Mouse (Mus musculus) intestine, embryonic 14.5 days (tissue): Measurements from ENCODE around the gene Rrp12. TPM values are rescaled to one million over a fixed set of nuclear protein-coding genes. Genes with fewer than 3 reads are reported as not detected.

Source experiments
- ATAC-seq: fragments of 200-750 bp; cut with Nextera tagmentation; replicated peaks from 2 replicates; pipeline ENCODE4 v1.8.0; 2017; ENCODE audit warnings: low read depth, moderate number of reproducible peaks, moderate TSS enrichment, moderate library complexity; ENCODE audit not compliant: low FRiP score, low TSS enrichment
- DNase-seq: peaks from one replicate; pipeline ENCODE4 v3.0.0-alpha.2; 2018; ENCODE audit warnings: low spot score
- H3K27ac ChIP-seq: fragments of 300-500 bp; sonication (generic); 2 replicates; pipeline ENCODE4 v1.5.1; 2014; ENCODE audit warnings: low read depth, mild to moderate bottlenecking, control low read depth
- H3K27me3 ChIP-seq: fragments of 300-500 bp; sonication (generic); replicated peaks from 2 replicates; pipeline ENCODE4 v1.6.1; 2014; ENCODE audit warnings: low read length, control low read depth; ENCODE audit not compliant: control insufficient read depth, insufficient read depth
- H3K36me3 ChIP-seq: fragments of 300-500 bp; sonication (generic); 2 replicates; pipeline ENCODE4 v1.6.1; 2014; ENCODE audit warnings: low read length, control low read depth; ENCODE audit not compliant: control insufficient read depth, insufficient read depth
- H3K4me1 ChIP-seq: fragments of 300-500 bp; sonication (generic); replicated peaks from 2 replicates; pipeline ENCODE4 v1.6.1; 2014; ENCODE audit warnings: low read length, control low read depth, mixed read lengths; ENCODE audit not compliant: control insufficient read depth, insufficient read depth
- H3K4me2 ChIP-seq: fragments of 300-500 bp; sonication (generic); 2 replicates; pipeline ENCODE4 v1.6.1; 2014; ENCODE audit warnings: low read length
- H3K4me3 ChIP-seq: fragments of 300-500 bp; sonication (generic); 2 replicates; pipeline ENCODE4 v1.5.1; 2014; ENCODE audit warnings: low read depth, low read length, control low read depth, mixed read lengths
- H3K9ac ChIP-seq: fragments of 300-500 bp; sonication (generic); 2 replicates; pipeline ENCODE4 v1.6.1; 2014; ENCODE audit warnings: mild to moderate bottlenecking, low read length
- H3K9me3 ChIP-seq: fragments of 300-500 bp; sonication (generic); 2 replicates; pipeline ENCODE4 v1.6.1; 2016; ENCODE audit warnings: low read length, control low read depth; ENCODE audit not compliant: control insufficient read depth
- WGBS: fragments of 180-500 bp; shearing (Covaris S2); extraction: QIAGEN DNeasy Blood & Tissue Kit; methylation state at CpG from one replicate; pipeline ENCODE4 v1.1.7; 2014; 5-methylcytosine and 5-hydroxymethylcytosine counted together
- polyA plus RNA-seq: library from polyadenylated mRNA; unstranded; fragments of >200 nt; fragmentation: Nextera tagmentation; extraction: Ambion mirVana; gene quantifications from 2 replicates; pipeline ENCODE4 v1.2.1, GENCODE M21; 2014

Gene Rrp12
- polyA plus RNA-seq = 16.2 and 16.3 TPM in 2 replicates

GRCm38 (mm10) chr19:41895460-41896318 lies at the start of gene Rrp12:
TSS of gene Rrp12 (minus strand) at chr19:41896173.
- Histone ChIP-seq H3K4me2 (peak within 1 kb of the TSS; percentile 79), H3K9me3 (no peaks in the 10 kb centered on the region), H3K4me3 (peak within 1 kb of the TSS; percentile 62), H3K4me1 (peaks cover 9% of the 10 kb centered on the region), H3K9ac (peak within 1 kb of the TSS; percentile 54), H3K27ac (0 out of 2 replicates have a peak within 1 kb of the TSS, but pooled peaks have one; percentile 28), H3K36me3 (peaks cover 3% of the 10 kb centered on the region; the same call in 1 of the 2 replicates), H3K27me3 (no peaks in the 10 kb centered on the region)
- WGBS = 1% methylated on average over 46 of the region's 46 CpGs
- DNase-seq = peak; percentile 81
- peak; percentile 91 for ATAC-seq

- no peak overlapping the region for H3K4me2 ChIP-seq
- no peaks in the 10 kb centered on the region for H3K4me1 ChIP-seq
- ATAC-seq (no peak), DNase-seq (no peak)
- no peak overlapping the region for H3K27ac ChIP-seq
- no peaks in the 10 kb centered on the region for H3K27me3 ChIP-seq
- H3K4me3 ChIP-seq = no peak overlapping the region
- no peak overlapping the region for H3K9ac ChIP-seq
- no peaks in the 10 kb centered on the region for H3K9me3 ChIP-seq
- 87% methylated on average over 7 of the region's 7 CpGs for WGBS
- peaks cover 98% of the 10 kb centered on the region for H3K36me3 ChIP-seq
These were observed 47.9 kb upstream of the Rrp12 start for GRCm38 (mm10) chr19:41943841-41944240.

DNA sequence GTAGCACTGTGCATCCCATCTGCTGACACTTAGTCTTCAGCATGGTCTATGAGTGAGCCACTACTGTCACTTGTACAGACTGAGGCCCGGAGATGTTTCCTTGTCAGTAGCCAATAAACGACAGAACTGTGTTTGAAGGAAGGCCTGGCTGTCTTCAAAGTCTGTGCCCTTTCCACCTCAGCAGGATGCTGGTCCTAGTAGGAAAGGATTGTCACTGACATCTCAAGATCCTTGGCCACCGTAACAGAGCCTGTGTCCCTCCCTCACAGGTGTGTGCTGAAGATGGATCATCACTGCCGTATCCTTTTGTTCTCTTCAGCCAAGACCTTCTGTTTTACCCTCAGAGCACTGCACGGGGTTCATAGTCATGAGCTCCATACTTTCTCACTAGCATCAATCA lies 42.6 kb upstream of the Rrp12 start:
- Histone ChIP-seq H3K4me2 (no peak overlapping the region), H3K4me3 (no peak overlapping the region), H3K27me3 (no peaks in the 10 kb centered on the region), H3K27ac (no peak overlapping the region), H3K4me1 (peaks cover 9% of the 10 kb centered on the region), H3K36me3 (peaks cover 73% of the 10 kb centered on the region), H3K9me3 (no peaks in the 10 kb centered on the region), H3K9ac (no peak overlapping the region)
- ATAC-seq = no peak
- no peak for DNase-seq
- WGBS = 88% methylated on average over 5 of the region's 5 CpGs

DNA sequence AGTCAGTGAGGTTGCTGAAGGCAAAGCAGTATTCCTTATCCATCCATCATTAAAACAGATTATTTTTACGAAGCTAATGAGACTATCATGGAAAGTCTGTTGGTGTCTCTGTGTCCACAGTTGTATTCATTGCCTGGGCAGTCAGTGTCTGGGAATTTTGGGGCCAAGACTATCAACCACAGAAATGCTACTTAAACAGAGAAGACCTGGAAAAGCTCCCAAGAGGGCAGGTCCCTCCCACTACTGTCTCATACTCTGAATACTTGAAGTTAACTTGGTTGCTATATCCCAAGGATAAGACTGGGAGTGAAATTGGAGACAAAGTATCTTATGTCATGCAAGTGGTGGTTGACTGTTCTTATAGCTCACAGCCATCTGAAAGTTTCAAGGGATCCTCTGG lies 39.9 kb upstream of the Rrp12 start:
- peaks cover 51% of the 10 kb centered on the region for H3K36me3 ChIP-seq
- 89% methylated on average over 1 of the region's 1 CpGs for WGBS

DNA sequence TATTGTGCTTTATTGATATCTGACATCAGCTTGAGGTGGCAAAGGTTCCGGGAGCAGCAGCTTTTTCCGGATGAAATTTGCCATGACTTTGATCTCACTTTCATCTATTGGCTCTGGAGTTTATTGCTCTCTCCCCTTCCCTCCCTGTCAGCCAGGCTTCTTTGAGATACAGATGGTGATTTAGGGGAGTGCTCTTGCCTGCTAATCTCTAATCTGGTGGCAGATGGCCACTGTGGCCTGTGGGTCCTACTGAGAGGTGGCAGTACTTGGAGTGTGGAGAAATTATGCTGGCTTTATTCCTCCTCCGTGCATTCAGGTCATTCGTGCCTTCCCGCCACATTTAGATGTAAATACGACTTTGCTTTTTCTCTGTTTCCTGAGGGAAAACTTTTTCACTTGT lies 38.2 kb upstream of the Rrp12 start:
- DNase-seq (no peak), ATAC-seq (no peak)
- peaks cover 16% of the 10 kb centered on the region for H3K4me1 ChIP-seq
- no peak overlapping the region for H3K27ac ChIP-seq
- peak overlapping the region; percentile 92 for H3K4me2 ChIP-seq
- peak overlapping the region; percentile 72 for H3K9ac ChIP-seq
- H3K9me3 ChIP-seq = no peaks in the 10 kb centered on the region
- H3K36me3 ChIP-seq = peaks cover 46% of the 10 kb centered on the region
- H3K4me3 ChIP-seq = peak overlapping the region; percentile 80
- WGBS = 24% methylated on average over 6 of the region's 6 CpGs
- H3K27me3 ChIP-seq = no peaks in the 10 kb centered on the region

More for the DNA sequence above, 39.9 kb upstream of the Rrp12 start:
- Histone ChIP-seq H3K27ac (no peak overlapping the region), H3K27me3 (no peaks in the 10 kb centered on the region), H3K4me2 (no peak overlapping the region), H3K9me3 (no peaks in the 10 kb centered on the region), H3K9ac (no peak overlapping the region), H3K4me1 (peaks cover 16% of the 10 kb centered on the region), H3K4me3 (no peak overlapping the region)
- ATAC-seq (no peak), DNase-seq (no peak)

DNA sequence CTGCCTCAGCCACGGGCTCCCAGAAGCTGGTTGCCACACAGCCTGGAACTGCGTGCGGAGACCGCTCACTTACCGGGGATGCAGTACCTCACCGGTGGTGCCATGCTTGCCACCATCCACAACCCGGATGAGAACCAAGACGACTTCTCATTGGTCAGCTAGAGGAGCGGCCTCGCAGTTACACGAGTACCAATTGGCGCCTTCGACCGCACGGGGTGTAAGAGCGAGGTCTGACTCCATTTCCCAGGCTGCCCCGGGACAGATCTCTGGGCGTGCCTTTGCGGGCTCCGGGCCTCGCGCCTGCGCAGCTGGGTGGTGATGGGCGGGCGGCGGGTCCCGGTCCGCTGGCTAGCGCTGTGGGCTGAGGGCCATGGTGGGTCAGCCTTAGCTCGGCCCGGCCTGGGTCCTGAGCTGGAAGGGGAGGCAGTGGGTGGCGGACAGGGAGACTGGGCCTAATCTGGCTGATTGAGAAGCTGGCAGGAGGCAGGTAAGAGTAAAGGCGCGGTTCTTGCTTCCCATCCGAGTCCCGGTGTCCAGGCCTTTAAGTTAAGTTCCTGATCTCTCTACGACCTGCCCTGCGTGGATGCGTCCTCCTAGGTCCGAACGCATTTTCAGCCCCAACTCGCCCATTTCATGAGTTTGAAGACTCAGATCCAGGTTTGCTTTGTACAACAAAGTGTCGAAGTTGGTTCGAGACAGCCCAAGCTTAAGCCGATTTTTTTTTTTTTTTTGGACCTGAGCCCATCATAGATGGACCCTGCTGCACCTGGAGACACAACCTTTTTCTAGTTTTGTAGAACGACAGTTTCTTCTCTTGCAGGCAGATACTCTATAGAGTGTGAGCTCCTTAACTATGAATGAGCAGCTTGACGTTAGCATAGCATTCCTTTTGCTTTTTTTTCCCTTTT lies 37.5 kb upstream of the Rrp12 start, which contains the start of the genes Exosc1 and Zdhhc16:
Exosc1 (minus strand) TSS at position 245 of the 908 bp plus-strand sequence.
Zdhhc16 (plus strand) TSS at position 302 of the 908 bp plus-strand sequence.
- Histone ChIP-seq H3K4me3 (peak within 1 kb of the TSS; percentile 80), H3K9ac (peak within 1 kb of the TSS; percentile 72), H3K9me3 (no peaks in the 10 kb centered on the region), H3K27me3 (no peaks in the 10 kb centered on the region), H3K27ac (no peak within 1 kb of the TSS), H3K4me1 (peaks cover 16% of the 10 kb centered on the region), H3K36me3 (peaks cover 44% of the 10 kb centered on the region), H3K4me2 (peak within 1 kb of the TSS; percentile 97)
- WGBS = under 1% methylated on average over 47 of the region's 47 CpGs
- DNase-seq (peak; percentile 96), ATAC-seq (peak; percentile 100)

GRCm38 (mm10) chr19:41932686-41933085 lies 36.7 kb upstream of the Rrp12 start:
- Histone ChIP-seq H3K36me3 (peaks cover 44% of the 10 kb centered on the region), H3K9ac (peak overlapping the region; percentile 50), H3K9me3 (no peaks in the 10 kb centered on the region), H3K27ac (no peak overlapping the region), H3K4me3 (peak overlapping the region; percentile 80), H3K27me3 (no peaks in the 10 kb centered on the region), H3K4me1 (peaks cover 16% of the 10 kb centered on the region), H3K4me2 (peak overlapping the region; percentile 97)
- 1% methylated on average over 28 of the region's 28 CpGs for WGBS
- ATAC-seq = peak; percentile 14; the same call in 1 of the 2 replicates
- no peak for DNase-seq

GRCm38 (mm10) chr19:41920412-41921067 lies 24.6 kb upstream of the Rrp12 start:
- Histone ChIP-seq H3K4me3 (no peak overlapping the region), H3K36me3 (peaks cover 76% of the 10 kb centered on the region), H3K9me3 (no peaks in the 10 kb centered on the region), H3K4me2 (no peak overlapping the region), H3K4me1 (no peaks in the 10 kb centered on the region), H3K9ac (no peak overlapping the region), H3K27ac (no peak overlapping the region), H3K27me3 (no peaks in the 10 kb centered on the region)
- WGBS = 69% methylated on average over 5 of the region's 5 CpGs
- ATAC-seq = no peak
- DNase-seq = no peak
